Mouse (Mus musculus) hindbrain, embryonic 16.5 days (tissue): ENCODE data around the gene Gm11444. TPM values are rescaled to one million over a fixed set of nuclear protein-coding genes. Genes with fewer than 3 reads are reported as not detected.

Experiments
- polyA plus RNA-seq: library from polyadenylated mRNA; unstranded; fragments of >200 nt; fragmentation: Nextera tagmentation; extraction: Ambion mirVana; gene quantifications from 2 replicates; pipeline ENCODE4 v1.2.1, GENCODE M21; 2015

The Gm11444 gene
- polyA plus RNA-seq, 1 experiment from 2014 or later: not detected

Other genes with a start within 250 kb of the Gm11444 start
- gene Tbx2, start 17.8 kb downstream of the Gm11444 start, polyA plus RNA-seq: 0.64 and 1.0 TPM in 2 replicates
- 0.40 TPM in 2 replicates for gene Tbx4, start 36.1 kb upstream of the Gm11444 start, polyA plus RNA-seq